Mouse (Mus musculus) heart, postnatal 10 days (tissue): ENCODE measurements around the gene Nudt4. TPM values are rescaled to one million over a fixed set of nuclear protein-coding genes. Genes with fewer than 3 reads are reported as not detected.
"Not testable (repeated sequence)": the region's sequence is repeated elsewhere in the genome, so short reads cannot be mapped to it uniquely, and the experiment has no call there.

Experiments
- DNase-seq, 2 experiments: peaks; one replicate each; pipeline ENCODE4 v3.0.0; 2021
- intact Hi-C: fragments of 180-260 bp; cut with DNase I; formaldehyde crosslinking; loops from one replicate; pipeline ENCODE4 v1.15.1; 2025
- total RNA-seq, 2 experiments: library from RNA; stranded (reverse); gene quantifications; 2 replicates each; pipeline ENCODE4 v1.2.3; 2021

Gene Nudt4
- total RNA-seq, 2 experiments from 2014 or later = 215 to 280 TPM

GRCm38 (mm10) chr10:95568016-95568415, 4.1 kb upstream of the Nudt4 start:
- intact Hi-C loops = loop anchor here (5.0 kb wide), 2 partner anchors 44 to 89 kb away; no protein-coding TSS in a partner anchor
- no peak for DNase-seq

DNA sequence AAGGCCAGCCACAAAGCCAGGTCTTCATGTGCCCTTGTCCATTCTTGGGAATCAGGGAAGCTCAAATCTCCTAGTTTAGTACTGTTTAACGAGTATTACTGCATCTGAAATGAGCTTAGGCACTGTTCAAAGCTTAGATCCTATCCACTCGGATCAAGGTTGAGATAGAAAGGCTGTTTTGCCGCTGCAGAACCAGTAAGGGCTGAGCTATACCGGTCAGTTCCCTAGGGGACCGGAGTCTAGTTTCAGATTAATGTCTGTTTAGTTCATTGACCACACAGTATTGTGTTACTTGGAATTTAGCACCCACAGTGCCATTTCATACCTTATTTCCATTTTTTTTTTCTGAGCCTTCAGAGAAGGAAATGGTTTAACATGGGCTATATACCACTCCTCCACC, 3.6 kb upstream of the Nudt4 start:
- DNase-seq = no peak
- intact Hi-C loops = loop anchor here (5.0 kb wide), 2 partner anchors 45 to 90 kb away; no protein-coding TSS in a partner anchor

GRCm38 (mm10) chr10:95566786-95567185, 2.8 kb upstream of the Nudt4 start:
- no peak for DNase-seq
- intact Hi-C loops = loop anchor here (5.0 kb wide), 2 partner anchors 46 to 91 kb away; no protein-coding TSS in a partner anchor

DNA sequence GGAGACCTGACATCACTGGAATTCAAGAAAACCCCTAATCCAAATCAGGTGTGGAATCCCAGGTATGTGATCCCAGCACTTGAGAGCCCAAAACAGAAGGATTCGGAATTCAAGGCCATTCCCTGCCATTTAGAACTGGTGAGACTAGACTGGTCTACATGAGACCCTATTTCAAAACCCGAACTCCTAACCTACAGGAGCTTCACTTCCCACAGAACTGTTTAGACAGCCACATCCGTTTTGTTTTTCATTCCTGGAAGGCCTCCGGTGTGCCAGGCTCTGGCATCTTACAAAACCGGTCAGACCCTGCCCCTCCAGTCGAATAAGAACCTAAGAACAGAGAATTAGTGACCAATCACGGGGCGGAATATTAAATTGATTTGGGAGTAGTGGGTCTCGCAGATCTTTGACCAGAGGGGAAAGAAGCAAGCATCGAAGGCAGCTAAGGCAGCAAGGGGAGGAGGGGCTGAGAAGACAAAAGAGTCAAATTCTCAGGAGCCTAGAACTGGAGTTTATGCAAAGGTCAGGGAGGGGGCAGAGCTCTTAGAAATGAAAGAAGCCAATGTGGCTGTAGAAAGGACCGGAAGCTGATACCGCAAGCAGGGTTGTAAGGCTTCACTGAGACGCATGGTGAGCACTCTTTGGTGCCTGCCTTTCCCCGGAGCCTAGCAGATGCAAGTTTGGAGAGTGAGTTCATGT, 1.4 kb upstream of the Nudt4 start:
- intact Hi-C loops = loop anchor here (5.0 kb wide), 2 partner anchors 47 to 92 kb away; no protein-coding TSS in a partner anchor

DNA sequence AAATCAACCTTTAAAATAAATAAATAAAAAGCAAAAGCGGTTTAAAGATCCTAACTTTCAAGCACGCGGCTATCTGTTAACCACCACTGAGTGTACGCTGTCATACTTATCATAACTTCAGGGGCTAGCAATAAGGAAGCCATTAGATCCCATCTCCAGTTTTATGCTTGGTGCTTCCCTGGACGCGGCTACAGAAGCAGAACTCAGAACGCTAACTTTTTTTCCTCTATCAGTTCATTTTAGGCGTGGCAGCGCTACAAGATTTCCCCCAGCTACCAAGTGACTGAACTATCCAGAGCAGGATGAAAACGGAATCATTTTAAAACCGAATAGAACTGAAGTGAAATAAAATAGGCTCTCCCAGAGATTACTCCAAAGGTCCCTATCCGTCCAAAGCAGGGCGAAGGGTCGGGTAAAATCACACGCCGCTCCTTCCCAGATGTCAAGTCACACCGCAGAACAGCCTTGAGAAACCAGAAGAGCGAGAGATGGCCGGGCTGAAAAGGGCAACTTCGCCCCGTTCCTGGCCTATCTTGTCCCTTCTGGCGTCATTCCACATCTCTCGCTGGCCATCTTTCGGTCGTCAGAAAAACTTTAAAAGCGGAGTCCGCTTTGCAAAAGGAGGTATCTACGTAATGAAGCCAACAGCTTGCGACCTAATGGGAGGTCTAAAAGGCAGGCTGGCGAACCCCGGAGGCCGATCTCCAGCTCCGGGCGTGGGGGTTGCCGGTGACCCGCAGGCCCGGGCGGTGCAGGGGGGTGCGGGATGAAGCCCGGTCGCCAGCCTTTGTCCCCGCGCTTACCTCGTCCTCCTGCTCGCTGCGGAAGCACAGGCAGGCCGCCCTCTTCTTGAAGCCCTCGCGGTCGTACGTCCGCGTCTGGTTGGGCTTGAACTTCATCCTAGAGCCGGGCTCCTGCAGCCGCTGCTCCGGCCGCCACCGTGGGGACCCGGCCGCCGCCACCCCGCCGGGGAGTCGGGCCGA, 796 bp downstream of the Nudt4 start:
- peak; percentile 61 to 69 for DNase-seq
- intact Hi-C loops = loop anchor here (2.0 kb wide), 1 partner anchor 114 kb away; no protein-coding TSS in a partner anchor

More for the DNA sequence above, 1.4 kb upstream of the Nudt4 start:
- no peak for DNase-seq

GRCm38 (mm10) chr10:95562395-95562794, 1.6 kb downstream of the Nudt4 start:
- no peak for DNase-seq
- intact Hi-C loops = loop anchor here (2.0 kb wide), 1 partner anchor 114 kb away; no protein-coding TSS in a partner anchor

- no peak for DNase-seq
- intact Hi-C loops = loop anchor here (2.0 kb wide), 1 partner anchor 115 kb away; no protein-coding TSS in a partner anchor
Observed at GRCm38 (mm10) chr10:95561616-95562015, 2.3 kb downstream of the Nudt4 start.

DNA sequence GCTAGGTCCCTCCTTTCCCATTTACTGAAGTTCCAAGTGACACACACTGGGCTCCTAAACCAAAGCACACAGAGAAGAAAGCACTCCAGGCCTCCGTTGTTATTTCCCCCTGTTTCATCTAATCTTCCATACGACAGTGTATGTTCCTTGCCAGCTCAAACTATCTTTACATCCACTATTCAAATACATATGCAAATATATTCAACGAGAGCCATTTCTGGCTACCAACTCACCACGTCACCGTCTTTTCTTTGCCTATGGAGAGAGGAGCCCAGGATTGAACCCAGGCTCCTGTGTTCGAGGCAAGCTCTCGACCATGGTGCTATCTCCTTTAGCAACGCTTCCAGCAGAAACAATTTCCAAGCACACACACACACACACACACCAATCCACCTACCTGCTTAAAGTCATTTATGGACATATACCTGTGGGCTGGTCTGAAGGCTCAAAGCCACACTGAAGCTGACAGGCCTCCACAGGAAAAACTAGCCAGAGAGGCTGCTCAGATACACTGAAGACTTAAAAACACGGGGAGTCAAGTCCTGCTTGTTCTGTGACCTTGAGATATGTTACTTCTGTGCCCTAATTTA, 3.5 kb downstream of the Nudt4 start:
- DNase-seq = no peak

GRCm38 (mm10) chr10:95559426-95559825, 4.5 kb downstream of the Nudt4 start:
- DNase-seq = no peak
- intact Hi-C loops = loop anchor here (2.0 kb wide), 1 partner anchor 221 kb away; no protein-coding TSS in a partner anchor

More for the DNA sequence above, 3.5 kb downstream of the Nudt4 start:
- intact Hi-C loops = no loop called here

DNA sequence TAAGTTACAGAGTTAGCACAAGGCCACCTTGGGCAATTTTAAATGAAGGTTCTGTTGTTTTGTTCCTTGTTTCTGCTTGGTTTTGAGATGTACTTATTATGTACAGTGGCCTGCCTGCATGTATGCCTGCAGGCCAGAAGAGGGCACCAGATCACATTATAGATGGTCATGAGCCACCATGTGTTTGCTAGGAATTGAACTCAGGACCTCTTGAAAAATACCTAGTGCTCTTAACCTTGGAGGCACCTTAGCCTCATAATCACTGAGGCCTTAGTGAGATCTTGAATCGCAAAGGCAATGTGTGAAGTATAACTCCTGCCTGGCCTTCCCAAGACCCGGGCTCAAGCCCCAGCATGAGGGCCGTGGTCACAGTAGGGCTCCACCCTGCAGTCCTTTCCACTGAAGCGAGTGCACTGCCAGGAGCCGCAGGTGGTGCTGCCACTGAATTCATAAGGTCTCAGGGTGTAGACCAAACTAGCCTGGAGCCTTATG, 6.6 kb downstream of the Nudt4 start:
- intact Hi-C loops = no loop called here
- no peak for DNase-seq

- no peak for DNase-seq
- intact Hi-C loops = loop anchor here (2.0 kb wide), 1 partner anchor 303 kb away; no protein-coding TSS in a partner anchor
Observed at GRCm38 (mm10) chr10:95555866-95556265, 8.1 kb downstream of the Nudt4 start.

GRCm38 (mm10) chr10:95552326-95552725, 11.6 kb downstream of the Nudt4 start:
- intact Hi-C loops = loop anchor here (5.0 kb wide), 1 partner anchor 480 kb away; no protein-coding TSS in a partner anchor
- no peak for DNase-seq

- no peak for DNase-seq
- intact Hi-C loops = loop anchor here (1.0 to 5.0 kb wide), 2 partner anchors 343 to 481 kb away; no protein-coding TSS in a partner anchor
Observed at GRCm38 (mm10) chr10:95551752-95552151, 12.2 kb downstream of the Nudt4 start.

DNA sequence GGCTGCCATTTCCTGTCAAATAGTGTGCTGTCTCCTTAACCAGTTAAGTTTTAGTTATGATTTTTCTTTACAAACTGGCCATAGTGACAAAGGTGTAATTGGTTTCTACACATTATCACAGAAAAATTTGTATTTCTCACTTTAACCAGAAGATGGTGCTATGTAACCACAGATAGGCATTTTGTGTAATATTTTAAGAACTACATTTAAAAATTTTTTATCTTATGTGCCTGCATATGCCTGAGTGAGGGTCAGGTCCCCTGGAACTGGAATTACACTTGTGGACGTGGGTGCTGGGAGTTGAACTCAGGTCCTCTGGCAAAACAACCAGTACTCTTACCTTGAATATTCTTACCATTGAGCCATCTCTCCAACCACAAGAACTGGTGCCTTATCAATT, 13.4 kb downstream of the Nudt4 start:
- intact Hi-C loops = loop anchor here (5.0 kb wide), 1 partner anchor 482 kb away; no protein-coding TSS in a partner anchor
- no peak for DNase-seq

DNA sequence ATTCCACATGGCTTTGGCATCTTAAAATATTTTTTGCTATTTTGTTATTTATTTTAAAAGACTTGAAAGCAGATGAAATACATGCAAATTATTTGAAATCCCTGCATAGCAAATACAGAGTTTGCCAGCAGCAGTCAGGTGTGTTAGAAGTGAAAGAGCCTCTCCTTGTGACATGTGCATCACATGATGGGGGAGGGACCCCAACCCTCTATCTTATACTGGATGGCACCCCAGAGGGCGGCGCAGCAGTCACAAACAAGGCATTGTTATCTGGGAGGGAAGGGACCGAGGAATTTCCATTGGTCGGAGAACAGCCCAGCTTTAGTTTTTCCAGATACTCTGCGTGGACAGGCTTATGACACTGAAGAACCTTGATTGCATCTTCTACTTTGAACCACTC, 14.9 kb downstream of the Nudt4 start:
- DNase-seq, intact Hi-C loops: not testable (repeated sequence)

DNA sequence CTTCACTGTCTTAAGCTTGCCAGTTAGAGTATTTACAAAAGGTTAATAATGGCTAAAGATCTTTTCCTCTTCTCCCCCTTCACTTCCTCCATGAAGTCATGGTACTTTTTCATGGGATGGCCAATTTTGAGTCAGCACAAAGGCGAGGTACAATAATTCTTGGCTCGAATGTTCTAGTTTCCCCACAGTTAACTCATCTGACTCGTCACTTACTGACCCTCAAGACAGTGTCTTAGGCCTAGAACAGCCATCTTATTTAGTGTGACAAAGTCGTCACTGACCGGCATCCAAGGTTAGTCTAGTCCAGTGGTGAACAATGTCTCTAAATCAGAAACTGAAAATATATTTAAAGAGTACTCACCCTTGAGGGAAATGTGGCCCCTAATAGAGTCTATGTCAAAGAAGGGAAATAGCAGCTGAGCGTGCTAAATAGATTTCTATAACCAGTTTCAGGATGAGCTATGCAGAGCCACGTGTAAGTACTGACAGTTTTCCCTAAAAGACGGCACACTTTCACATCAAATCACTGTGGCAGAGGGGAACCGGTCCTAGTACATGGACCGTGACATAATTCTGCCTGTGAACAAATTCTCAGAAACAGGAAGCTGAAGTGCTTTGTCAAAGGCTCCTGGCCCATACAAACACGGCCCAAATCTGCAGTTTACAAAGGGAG, 15.7 kb downstream of the Nudt4 start:
- intact Hi-C loops = no loop called here
- no peak for DNase-seq

DNA sequence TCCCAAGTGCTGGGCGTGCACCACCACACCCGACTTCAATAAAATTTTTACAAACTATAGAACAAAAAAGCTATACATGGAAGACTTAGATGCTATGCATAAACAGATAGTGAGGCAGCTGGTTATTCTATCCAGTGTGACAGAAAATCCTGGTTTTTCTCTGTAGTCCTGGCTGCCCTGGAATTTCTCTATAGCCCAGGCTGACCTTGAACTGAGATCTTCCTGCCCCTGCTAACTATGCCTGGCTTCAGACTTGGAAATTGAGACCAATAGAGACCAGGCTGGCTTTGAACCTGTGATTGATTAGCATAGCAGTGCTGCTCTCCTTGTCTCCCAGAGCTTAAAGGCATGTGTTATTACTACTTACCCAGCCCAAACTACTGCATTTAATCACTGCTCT, 17.8 kb downstream of the Nudt4 start:
- intact Hi-C loops = no loop called here

DNA sequence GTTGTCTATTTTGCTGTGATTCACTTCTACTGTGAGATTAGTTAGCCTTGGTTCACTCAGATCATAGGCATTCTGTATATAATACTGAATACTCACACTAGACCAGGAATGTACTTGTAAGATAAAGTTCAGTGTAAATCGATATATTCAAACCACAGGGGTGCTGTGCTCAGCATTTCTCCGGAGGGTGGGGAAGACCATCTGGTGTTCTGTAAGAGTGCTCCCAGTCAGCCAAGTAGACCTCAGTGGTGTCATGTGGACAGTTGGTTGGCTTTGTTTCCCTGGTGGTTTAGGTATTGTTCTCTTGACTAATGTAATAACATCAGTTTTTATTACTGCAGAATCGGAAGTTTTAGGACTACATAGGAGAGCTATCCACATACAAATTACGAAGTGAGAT, 18.9 kb downstream of the Nudt4 start:
- no peak for DNase-seq
- intact Hi-C loops = no loop called here

More for the DNA sequence above, 17.8 kb downstream of the Nudt4 start:
- DNase-seq = no peak

GRCm38 (mm10) chr10:95544651-95545050, 19.3 kb downstream of the Nudt4 start:
- intact Hi-C loops = loop anchor here (5.0 kb wide), 2 partner anchors 42 to 57 kb away; partner anchors contain the start of gene Mrpl42
- no peak for DNase-seq
